Mouse (Mus musculus) MEL (cell line): ENCODE measurements around the gene Atp13a1. TPM values are rescaled to one million over a fixed set of nuclear protein-coding genes. Genes with fewer than 3 reads are reported as not detected.

Experiments used
- DNase-seq: peaks from one replicate; pipeline ENCODE4 v3.0.0; 2011; ENCODE audit warnings: low read depth, low spot score
- H3K27ac ChIP-seq: 2 replicates; pipeline ENCODE4 v1.5.1; 2012; ENCODE audit warnings: low read depth, mild to moderate bottlenecking, control low read depth, low read length, moderate library complexity; ENCODE audit not compliant: control insufficient read depth
- H3K27me3 ChIP-seq, 2 experiments: fragments of 150-350 bp in 1 of 2; sonication (generic) in 1 of 2; 2 replicates each; pipeline ENCODE4 v1.6.1; 2012; ENCODE audit warnings: low read length in 2 of 2, mild to moderate bottlenecking in 2 of 2, improper control_type of control experiment in 1 of 2, moderate library complexity in 1 of 2; ENCODE audit not compliant: insufficient read depth in 2 of 2, control insufficient read depth in 1 of 2
- H3K36me3 ChIP-seq, 2 experiments: 2 replicates each; pipeline ENCODE4 v1.6.1; 2012 to 2014; ENCODE audit warnings: low read length in 2 of 2, improper control_type of control experiment in 1 of 2, inconsistent platforms in 1 of 2, mild to moderate bottlenecking in 1 of 2; ENCODE audit not compliant: insufficient read depth in 2 of 2, control insufficient read depth in 1 of 2
- H3K4me1 ChIP-seq, 2 experiments: fragments of 150-350 bp in 1 of 2; sonication (generic) in 1 of 2; 2 replicates each; pipeline ENCODE4 v1.6.1; 2012; ENCODE audit warnings: low read length in 2 of 2, improper control_type of control experiment in 1 of 2, mild to moderate bottlenecking in 1 of 2; ENCODE audit not compliant: insufficient read depth in 2 of 2, control insufficient read depth in 1 of 2
- H3K4me3 ChIP-seq, 2 experiments: fragments of 150-350 bp in 1 of 2; sonication (generic) in 1 of 2; 2 replicates each; pipeline ENCODE4 v1.5.1; 2012; ENCODE audit warnings: low read depth in 2 of 2, low read length in 2 of 2, mild to moderate bottlenecking in 2 of 2, moderate library complexity in 2 of 2, control low read depth in 1 of 2, improper control_type of control experiment in 1 of 2; ENCODE audit not compliant: control insufficient read depth in 1 of 2, insufficient read depth in 1 of 2
- H3K79me2 ChIP-seq: 2 replicates; pipeline ENCODE4 v1.6.1; 2012; ENCODE audit warnings: mild to moderate bottlenecking, low read length, moderate library complexity; ENCODE audit not compliant: control insufficient read depth, poor library complexity, insufficient read depth
- H3K9ac ChIP-seq: 2 replicates; pipeline ENCODE4 v1.6.1; 2012; ENCODE audit warnings: low read depth, mild to moderate bottlenecking, control low read depth, low read length, moderate library complexity; ENCODE audit not compliant: control insufficient read depth, poor library complexity, severe bottlenecking
- H3K9me3 ChIP-seq: fragments of 150-350 bp; sonication (generic); replicated peaks from 2 replicates; pipeline ENCODE4 v1.6.1; 2012; ENCODE audit warnings: mild to moderate bottlenecking, low read length, improper control_type of control experiment, moderate library complexity; ENCODE audit not compliant: insufficient read depth
- BHLHE40 ChIP-seq: IDR thresholded peaks from 2 replicates; pipeline ENCODE4 v1.6.1; 2012; ENCODE audit warnings: low read depth, mild to moderate bottlenecking, inconsistent platforms, low read length, improper control_type of control experiment, borderline replicate concordance
- CHD1 ChIP-seq: IDR thresholded peaks from 2 replicates; pipeline ENCODE4 v1.6.1; 2012; ENCODE audit warnings: low read depth, mild to moderate bottlenecking, inconsistent platforms, low read length, improper control_type of control experiment
- CHD2 ChIP-seq: IDR thresholded peaks from 2 replicates; pipeline ENCODE4 v1.6.1; 2011; ENCODE audit warnings: low read length, improper control_type of control experiment
- CTCF ChIP-seq, 3 experiments: IDR thresholded peaks in 2 of 3; conservative IDR thresholded peaks in 1 of 3; 2 replicates each; pipeline ENCODE4 v1.5.1; 2011 to 2012; ENCODE audit warnings: low read length in 3 of 3, low read depth in 2 of 3, mild to moderate bottlenecking in 2 of 3, improper control_type of control experiment in 1 of 3, inconsistent platforms in 1 of 3, mixed read lengths in 1 of 3, moderate library complexity in 1 of 3; ENCODE audit not compliant: control insufficient read depth in 1 of 3, insufficient read depth in 1 of 3, poor library complexity in 1 of 3, severe bottlenecking in 1 of 3
- ELF1 ChIP-seq: IDR thresholded peaks from 2 replicates; pipeline ENCODE4 v1.6.1; 2014; ENCODE audit warnings: low read depth, mild to moderate bottlenecking, inconsistent platforms, low read length, improper control_type of control experiment, moderate library complexity
- EP300 ChIP-seq, 2 experiments: IDR thresholded peaks; 2 replicates each; pipeline ENCODE4 v1.6.1; 2011; ENCODE audit warnings: improper control_type of control experiment in 2 of 2, low read length in 2 of 2, low read depth in 1 of 2, mild to moderate bottlenecking in 1 of 2
- ETS1 ChIP-seq: IDR thresholded peaks from 2 replicates; pipeline ENCODE4 v1.6.1; 2012; ENCODE audit warnings: low read depth, mild to moderate bottlenecking, inconsistent platforms, low read length, improper control_type of control experiment, moderate library complexity
- GABPA ChIP-seq: IDR thresholded peaks from 2 replicates; pipeline ENCODE4 v1.6.1; 2012; ENCODE audit warnings: low read depth, mild to moderate bottlenecking, inconsistent platforms, low read length, improper control_type of control experiment, moderate library complexity
- GATA1 ChIP-seq: IDR thresholded peaks from 2 replicates; pipeline ENCODE4 v1.6.1; 2011; ENCODE audit warnings: low read depth, low read length, improper control_type of control experiment
- JUND ChIP-seq: IDR thresholded peaks from 2 replicates; pipeline ENCODE4 v1.6.1; 2011; ENCODE audit warnings: low read depth, mild to moderate bottlenecking, improper control_type of control experiment, low read length
- KAT2A ChIP-seq: conservative IDR thresholded peaks from 2 replicates; pipeline ENCODE4 v1.6.1; 2012; ENCODE audit warnings: low read depth, low read length, improper control_type of control experiment, inconsistent platforms
- MAFK ChIP-seq: IDR thresholded peaks from 2 replicates; pipeline ENCODE4 v1.6.1; 2011; ENCODE audit warnings: low read depth, mild to moderate bottlenecking, low read length, improper control_type of control experiment, borderline replicate concordance
- MAX ChIP-seq: IDR thresholded peaks from 2 replicates; pipeline ENCODE4 v1.6.1; 2011; ENCODE audit warnings: low read length, improper control_type of control experiment
- MAZ ChIP-seq: IDR thresholded peaks from 2 replicates; pipeline ENCODE4 v1.6.1; 2012; ENCODE audit warnings: low read depth, mild to moderate bottlenecking, inconsistent platforms, low read length, improper control_type of control experiment
- MXI1 ChIP-seq: IDR thresholded peaks from 2 replicates; pipeline ENCODE4 v1.6.1; 2011; ENCODE audit warnings: mild to moderate bottlenecking, low read depth, low read length, improper control_type of control experiment
- NELFE ChIP-seq: IDR thresholded peaks from 2 replicates; pipeline ENCODE4 v1.6.1; 2011; ENCODE audit warnings: low read depth, low read length, improper control_type of control experiment
- POLR2A ChIP-seq, 2 experiments: IDR thresholded peaks; 2 replicates each; pipeline ENCODE4 v1.6.1; 2011 to 2012; ENCODE audit warnings: low read length in 2 of 2, mild to moderate bottlenecking in 2 of 2, control low read depth in 1 of 2, improper control_type of control experiment in 1 of 2, low read depth in 1 of 2, moderate library complexity in 1 of 2; ENCODE audit not compliant: control insufficient read depth in 1 of 2, insufficient read depth in 1 of 2, poor library complexity in 1 of 2
- POLR2AphosphoS2 ChIP-seq: IDR thresholded peaks from 2 replicates; pipeline ENCODE4 v1.6.1; 2011; ENCODE audit warnings: low read length, improper control_type of control experiment
- SIN3A ChIP-seq: IDR thresholded peaks from 2 replicates; pipeline ENCODE4 v1.6.1; 2012; ENCODE audit warnings: low read length, improper control_type of control experiment, inconsistent platforms
- SMC3 ChIP-seq: IDR thresholded peaks from 2 replicates; pipeline ENCODE4 v1.6.1; 2011; ENCODE audit warnings: low read depth, low read length, improper control_type of control experiment
- TAL1 ChIP-seq: IDR thresholded peaks from 2 replicates; pipeline ENCODE4 v1.6.1; 2012; ENCODE audit warnings: mild to moderate bottlenecking, inconsistent platforms, low read length, moderate library complexity, mixed read lengths
- TBP ChIP-seq: IDR thresholded peaks from 2 replicates; pipeline ENCODE4 v1.8.0; 2011; ENCODE audit warnings: low read depth, low read length, improper control_type of control experiment
- TCF12 ChIP-seq: IDR thresholded peaks from 2 replicates; pipeline ENCODE4 v1.6.1; 2014; ENCODE audit warnings: low read depth, mild to moderate bottlenecking, inconsistent platforms, low read length, improper control_type of control experiment, moderate library complexity
- USF1 ChIP-seq: IDR thresholded peaks from 2 replicates; pipeline ENCODE4 v1.6.1; 2014; ENCODE audit warnings: low read depth, mild to moderate bottlenecking, inconsistent platforms, low read length, improper control_type of control experiment, moderate library complexity
- USF2 ChIP-seq, 2 experiments: IDR thresholded peaks; 2 replicates each; pipeline ENCODE4 v1.6.1; 2011 to 2012; ENCODE audit warnings: improper control_type of control experiment in 2 of 2, low read length in 2 of 2, borderline replicate concordance in 1 of 2, inconsistent platforms in 1 of 2, low read depth in 1 of 2, mild to moderate bottlenecking in 1 of 2; ENCODE audit not compliant: insufficient read depth in 1 of 2
- ZC3H11A ChIP-seq: IDR thresholded peaks from 2 replicates; pipeline ENCODE4 v1.6.1; 2012; ENCODE audit warnings: low read depth, mild to moderate bottlenecking, inconsistent platforms, low read length, improper control_type of control experiment
- ZMIZ1 ChIP-seq: IDR thresholded peaks from 2 replicates; pipeline ENCODE4 v1.6.1; 2012; ENCODE audit warnings: low read depth, mild to moderate bottlenecking, inconsistent platforms, low read length, improper control_type of control experiment, moderate library complexity
- polyA plus RNA-seq, 2 experiments: library from polyadenylated mRNA; stranded (reverse) in 1 of 2; unstranded in 1 of 2; fragments of >175 nt in 1 of 2; fragments of >200 nt in 1 of 2; gene quantifications; 2 replicates each; pipeline versions ENCODE4 v1.2.1 to v1.2.4; 2012; ENCODE audit warnings: low replicate concordance in 2 of 2, low read depth in 1 of 2; ENCODE audit not compliant: insufficient read length in 2 of 2, insufficient read depth in 1 of 2, missing spikeins in 1 of 2
- total RNA-seq: library from RNA; depleted of rRNA; stranded (reverse); fragments of 300-350 nt; gene quantifications from 2 replicates; pipeline ENCODE4 v1.2.3, GENCODE M21; 2012

Atp13a1 gene
- total and polyA plus RNA-seq, 3 experiments, result 52.4 to 83.7 TPM; not detected in 1

DNA sequence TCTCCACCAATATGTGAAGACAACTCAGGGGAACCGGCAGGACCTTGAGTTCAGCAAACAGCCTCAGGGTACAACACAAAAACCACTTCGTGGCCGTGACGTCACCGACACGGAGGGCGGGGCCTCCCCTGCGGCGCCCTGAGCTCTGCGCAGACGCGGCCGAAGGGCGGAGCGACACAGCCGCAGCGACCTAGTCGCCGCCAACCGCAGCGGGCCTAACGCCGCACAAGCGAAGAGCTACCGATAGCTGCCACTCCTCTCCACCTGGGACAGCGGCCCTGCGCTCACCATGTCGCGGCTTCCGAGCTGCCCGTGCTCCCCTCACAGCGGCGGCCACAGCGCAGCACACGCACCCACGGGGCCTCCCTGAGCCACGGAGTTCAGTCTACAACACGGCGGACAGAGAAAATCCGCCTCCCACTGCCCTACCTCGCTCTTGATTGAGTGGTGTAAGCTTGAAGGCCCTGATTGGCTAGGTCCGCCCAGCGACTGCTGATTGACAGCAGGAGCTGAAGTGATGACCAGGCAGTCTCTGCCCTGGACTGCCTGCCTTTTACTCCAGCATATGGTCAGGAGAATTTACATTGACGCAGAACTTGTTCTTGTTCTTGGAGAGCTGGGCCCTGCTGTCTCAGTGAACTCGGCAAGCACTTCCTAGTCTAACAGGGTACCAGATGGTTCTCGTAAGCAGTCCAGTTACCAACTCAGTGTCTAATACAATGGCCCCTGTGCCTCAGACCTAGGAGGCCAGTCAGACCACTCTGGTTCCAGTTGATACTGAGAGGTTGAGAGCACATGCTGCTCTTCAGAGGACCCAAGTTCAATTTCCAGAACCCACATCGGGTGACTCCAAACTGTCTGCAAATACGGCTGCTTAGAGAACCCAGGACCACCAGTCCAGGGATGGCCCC lies 41.2 kb upstream of the Atp13a1 start, which contains the start of gene Zfp963 (continued):
- TF ChIP-seq CTCF (IDR thresholded peaks at IDR 0.05 in 2 of 3, conservative IDR thresholded peaks at IDR 0.05 in 1 of 3; ENCODE audit: control insufficient read depth in 1 of 3, insufficient read depth in 1 of 3, low read depth in 2 of 3, low read length in 3 of 3, poor library complexity in 1 of 3, severe bottlenecking in 1 of 3) (no peak), JUND (no peak), SIN3A (peak; percentile 79), TCF12 (peak; percentile 47; the same call in 1 of the 2 replicates), ETS1 (peak; percentile 52; the same call in 1 of the 2 replicates), TAL1 (no peak), MAZ (peak; percentile 61; the same call in 1 of the 2 replicates), MAFK (0 out of 2 replicates have a peak, but pooled peaks have one; percentile 47), USF2 (IDR thresholded peaks at IDR 0.05; ENCODE audit: borderline replicate concordance in 1 of 2, insufficient read depth in 1 of 2, low read depth in 1 of 2, low read length in 2 of 2) (no peak), MAX (peak; percentile 44; the same call in 1 of the 2 replicates), ZC3H11A (no peak), POLR2AphosphoS2 (peak; percentile 99), POLR2A (IDR thresholded peaks at IDR 0.05; ENCODE audit: control insufficient read depth in 1 of 2, insufficient read depth in 1 of 2, low read depth in 1 of 2, low read length in 2 of 2, poor library complexity in 1 of 2) (peak; percentile 98 to 99), BHLHE40 (no peak), TBP (peak; percentile 63; the same call in 1 of the 2 replicates), SMC3 (no peak), NELFE (peak; percentile 97), GABPA (0 out of 2 replicates have a peak, but pooled peaks have one; percentile 32)

DNA sequence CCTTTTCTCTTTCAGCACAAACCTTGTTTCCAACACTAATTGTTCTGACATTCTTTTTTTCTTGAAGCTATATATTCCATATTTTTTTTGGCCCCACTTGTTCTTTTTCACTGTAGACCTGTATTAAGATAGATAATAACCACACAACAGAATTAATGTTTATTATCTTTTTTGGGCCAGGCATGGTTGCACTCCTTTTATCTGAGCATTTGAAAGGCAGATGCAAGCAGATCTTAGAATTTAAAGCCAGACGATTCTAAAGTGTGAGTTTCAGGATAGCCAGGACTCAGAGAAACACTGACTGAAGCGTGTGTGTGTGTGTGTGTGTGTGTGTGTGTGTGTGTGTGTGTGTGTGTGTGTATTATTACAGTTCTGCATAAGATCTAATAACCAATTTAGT lies 38.5 kb upstream of the Atp13a1 start:
- H3K27ac ChIP-seq, result no peak overlapping the region; the same call in 1 of the 2 replicates

More for the DNA sequence above, 38.5 kb upstream of the Atp13a1 start:
- H3K4me3 ChIP-seq, result no peak overlapping the region
- peaks cover 0 to 10% of the 10 kb centered on the region in 2 experiments; a peak in 2 of 4 replicates for H3K36me3 ChIP-seq
- TF ChIP-seq ELF1 (no peak), TAL1 (0 out of 2 replicates have a peak, but pooled peaks have one; percentile 21), CHD1 (no peak), EP300 (IDR thresholded peaks at IDR 0.05; ENCODE audit: low read depth in 1 of 2, low read length in 2 of 2) (peak; percentile 25 to 70; a peak in 2 of 4 replicates), GATA1 (peak; percentile 57), USF1 (no peak), TCF12 (peak; percentile 72), MXI1 (0 out of 2 replicates have a peak, but pooled peaks have one; percentile 16), KAT2A (no peak), ZMIZ1 (no peak), SIN3A (no peak), ETS1 (peak; percentile 35; the same call in 1 of the 2 replicates), CHD2 (no peak), GABPA (no peak)
- H3K27me3 ChIP-seq, result no peaks in the 10 kb centered on the region
- H3K9ac ChIP-seq, result no peak overlapping the region
- H3K79me2 ChIP-seq, result peaks cover 2% of the 10 kb centered on the region; the same call in 1 of the 2 replicates
- peaks cover 9 to 13% of the 10 kb centered on the region in 2 experiments for H3K4me1 ChIP-seq
- no peaks in the 10 kb centered on the region for H3K9me3 ChIP-seq
- DNase-seq, result peak; percentile 46
